Mouse (Mus musculus) liver, embryonic 14.5 days (tissue): ENCODE measurements around the gene Crocc.

Source experiments
- CTCF ChIP-seq: IDR thresholded peaks from 2 replicates; pipeline ENCODE4 v1.5.1; 2016; ENCODE audit warnings: antibody characterized with exemption, low read depth, control low read depth
- EP300 ChIP-seq: IDR thresholded peaks from 2 replicates; pipeline ENCODE4 v1.6.1; 2016; ENCODE audit warnings: antibody characterized with exemption, low read depth

DNA sequence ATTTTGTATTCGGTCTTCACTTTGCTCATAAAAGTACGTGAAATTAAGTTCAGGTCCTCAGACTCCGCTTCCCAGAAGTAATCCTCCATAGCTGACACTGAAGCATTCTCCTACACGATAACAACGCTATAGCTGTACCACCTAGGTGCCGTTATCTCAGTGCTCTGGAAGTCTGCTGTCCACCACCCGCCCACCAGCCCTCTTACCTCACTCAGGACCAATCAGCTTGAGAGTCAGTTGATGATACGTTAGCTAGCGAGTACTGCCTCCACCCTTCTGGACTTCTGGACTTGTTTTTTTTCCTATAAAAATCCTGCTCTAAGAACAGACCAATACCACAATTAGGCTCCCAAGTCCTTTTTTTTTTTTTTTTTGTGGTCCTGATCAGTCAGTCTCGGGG lies 26.5 kb upstream of the Crocc start:
- TF ChIP-seq CTCF (no peak), EP300 (no peak)
